Mouse (Mus musculus): ENCODE measurements around the gene Cyp24a1. TPM values are rescaled to one million over a fixed set of nuclear protein-coding genes. Genes with fewer than 3 reads are reported as not detected.
"Not testable (repeated sequence)": the region's sequence is repeated elsewhere in the genome, so short reads cannot be mapped to it uniquely, and the experiment has no call there.

The Cyp24a1 gene
- polyA plus RNA-seq, 2 experiments: 0.03 TPM; not detected in 1

DNA sequence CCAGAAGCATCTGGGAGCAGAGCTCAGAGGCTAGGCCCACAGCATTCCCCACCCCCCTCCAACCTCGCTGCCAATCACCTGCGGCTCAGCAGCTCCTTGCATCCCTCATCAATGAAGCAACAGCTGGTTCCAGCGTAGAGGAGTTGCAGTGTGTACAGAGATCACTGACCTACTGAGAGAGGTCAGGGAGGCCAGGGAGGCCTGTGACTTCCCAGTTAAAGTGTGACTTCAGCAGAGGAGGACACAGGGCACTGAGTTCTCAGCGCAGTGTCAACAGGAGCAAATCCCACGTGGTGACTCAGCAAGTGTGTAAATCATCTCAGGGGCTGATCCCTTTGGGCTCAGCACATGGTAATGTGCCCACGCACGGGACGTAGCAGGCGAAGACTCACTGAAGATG, 37.1 kb downstream of the Cyp24a1 start:
- ATAC-seq (ENCODE audit: low FRiP score, low read depth) (no peak), DNase-seq (ENCODE audit: low spot score) (no peak)
- no peak for TF ChIP-seq POLR2A (IDR thresholded peaks at IDR 0.05; ENCODE audit: borderline replicate concordance, extremely low read depth, insufficient read depth, insufficient read length)
- Histone ChIP-seq H3K4me3 (replicated peaks; ENCODE audit: low read length) (no peak overlapping the region), H3K9ac (ENCODE audit: low read depth, low read length, severe bottlenecking) (no peak overlapping the region), H3K4me2 (replicated peaks; ENCODE audit: low read depth, low read length, severe bottlenecking) (no peak overlapping the region), H3K27me3 (ENCODE audit: control insufficient read depth, insufficient read depth, low read length) (no peaks in the 10 kb centered on the region), H3K9me3 (ENCODE audit: control insufficient read depth, low read length) (no peaks in the 10 kb centered on the region), H3K36me3 (ENCODE audit: control insufficient read depth, insufficient read depth, low read length) (no peaks in the 10 kb centered on the region), H3K4me1 (ENCODE audit: control insufficient read depth, insufficient read depth, low read length) (no peaks in the 10 kb centered on the region), H3K27ac (replicated peaks; ENCODE audit: low read depth, low read length) (no peak overlapping the region)
- 31% methylated on average over 9 of the region's 9 CpGs for WGBS

DNA sequence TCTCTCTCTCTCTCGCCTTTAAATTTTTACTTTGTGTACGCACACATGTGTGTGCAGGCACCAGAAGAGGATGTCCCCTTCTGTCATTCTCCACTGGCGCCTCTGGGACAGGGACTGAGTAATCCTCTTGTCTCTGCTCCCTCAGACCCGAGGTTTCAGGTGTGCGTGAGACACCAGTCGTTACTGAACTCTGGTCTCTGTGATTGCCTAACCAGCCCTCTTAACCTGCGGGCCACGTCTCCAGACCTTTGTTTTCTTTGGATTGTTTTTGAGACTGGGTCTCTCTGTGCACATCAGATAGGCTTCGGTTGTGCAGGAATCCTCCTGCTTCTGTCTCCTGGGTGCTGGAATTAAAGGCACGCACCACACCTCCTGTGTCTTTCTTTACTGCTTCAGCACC, 37.8 kb downstream of the Cyp24a1 start:
- Histone ChIP-seq H3K36me3 (ENCODE audit: control insufficient read depth, insufficient read depth, low read length) (no peaks in the 10 kb centered on the region), H3K27ac (replicated peaks; ENCODE audit: low read depth, low read length) (no peak overlapping the region), H3K9ac (ENCODE audit: low read depth, low read length, severe bottlenecking) (no peak overlapping the region), H3K4me3 (replicated peaks; ENCODE audit: low read length) (no peak overlapping the region), H3K4me2 (replicated peaks; ENCODE audit: low read depth, low read length, severe bottlenecking) (no peak overlapping the region), H3K4me1 (ENCODE audit: control insufficient read depth, insufficient read depth, low read length) (no peaks in the 10 kb centered on the region), H3K9me3 (ENCODE audit: control insufficient read depth, low read length) (no peaks in the 10 kb centered on the region), H3K27me3 (ENCODE audit: control insufficient read depth, insufficient read depth, low read length) (no peaks in the 10 kb centered on the region)
- TF ChIP-seq POLR2A (IDR thresholded peaks at IDR 0.05; ENCODE audit: borderline replicate concordance, extremely low read depth, insufficient read depth, insufficient read length): no peak
- no peak for DNase-seq (ENCODE audit: low spot score)
- 63% methylated on average over 10 of the region's 10 CpGs for WGBS
- no peak for ATAC-seq (ENCODE audit: low FRiP score, low read depth)

DNA sequence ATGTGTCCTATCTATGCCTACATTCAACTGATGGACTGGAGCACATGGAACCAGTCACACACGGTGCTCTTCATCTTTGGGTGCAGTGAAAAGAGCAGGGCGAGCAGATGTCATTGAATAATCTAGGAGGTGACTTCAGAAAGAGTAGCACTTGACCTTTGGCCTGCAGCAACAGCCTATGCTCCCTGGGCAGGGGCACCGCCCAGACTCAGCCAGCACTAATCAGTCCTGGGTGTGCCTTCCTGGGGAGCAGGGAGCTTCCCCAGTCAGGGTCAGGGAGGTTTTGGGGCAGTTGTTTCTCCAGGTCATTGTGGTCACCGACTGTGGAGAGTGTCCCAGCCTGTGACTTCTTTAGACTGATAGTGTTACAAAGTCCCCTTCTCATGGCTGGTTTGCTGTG, 43.1 kb downstream of the Cyp24a1 start:
- H3K4me2 ChIP-seq (replicated peaks; ENCODE audit: low read depth, low read length, severe bottlenecking); H3K4me1 ChIP-seq (ENCODE audit: control insufficient read depth, insufficient read depth, low read length); H3K4me3 ChIP-seq (replicated peaks; ENCODE audit: low read length); H3K9me3 ChIP-seq (ENCODE audit: control insufficient read depth, low read length); H3K36me3 ChIP-seq (ENCODE audit: control insufficient read depth, insufficient read depth, low read length); DNase-seq (ENCODE audit: low spot score); ATAC-seq (ENCODE audit: low FRiP score, low read depth); H3K9ac ChIP-seq (ENCODE audit: low read depth, low read length, severe bottlenecking); H3K27me3 ChIP-seq (ENCODE audit: control insufficient read depth, insufficient read depth, low read length); H3K27ac ChIP-seq (replicated peaks; ENCODE audit: low read depth, low read length): not testable (repeated sequence)
- 51% methylated on average over 3 of the region's 4 CpGs for WGBS

DNA sequence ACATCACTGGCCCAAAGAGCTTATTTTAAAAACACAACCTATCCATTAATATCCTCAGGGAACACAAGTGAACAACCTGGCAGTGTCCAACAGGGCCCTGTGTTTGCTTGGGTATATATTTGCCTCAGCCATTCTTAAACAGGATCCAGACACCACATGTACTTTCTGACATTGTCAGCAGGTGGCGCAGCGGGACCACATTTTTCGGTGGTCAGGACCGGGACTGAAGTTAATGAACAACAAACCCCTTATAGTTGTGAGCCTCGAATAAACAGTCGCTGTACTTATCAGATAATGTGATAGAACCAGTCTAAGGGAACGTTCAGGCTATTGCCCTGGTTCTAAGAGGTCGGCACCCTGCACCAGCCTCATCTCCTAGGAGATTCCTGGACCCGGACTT, 46.0 kb downstream of the Cyp24a1 start:
- no peak overlapping the region for H3K9ac ChIP-seq (ENCODE audit: low read depth, low read length, severe bottlenecking)
- no peaks in the 10 kb centered on the region for H3K9me3 ChIP-seq (ENCODE audit: control insufficient read depth, low read length)
- no peak overlapping the region for H3K4me3 ChIP-seq (replicated peaks; ENCODE audit: low read length)
- WGBS: 7% methylated on average over 9 of the region's 9 CpGs
- no peaks in the 10 kb centered on the region for H3K36me3 ChIP-seq (ENCODE audit: control insufficient read depth, insufficient read depth, low read length)
- DNase-seq (ENCODE audit: low spot score) (peak; percentile 77), ATAC-seq (ENCODE audit: low FRiP score, low read depth) (no peak; the same call in 1 of the 2 replicates)
- H3K27ac ChIP-seq (replicated peaks; ENCODE audit: low read depth, low read length): no peak overlapping the region
- H3K4me1 ChIP-seq (ENCODE audit: control insufficient read depth, insufficient read depth, low read length): no peaks in the 10 kb centered on the region
- TF ChIP-seq POLR2A (IDR thresholded peaks at IDR 0.05; ENCODE audit: borderline replicate concordance, extremely low read depth, insufficient read depth, insufficient read length): no peak
- H3K4me2 ChIP-seq (replicated peaks; ENCODE audit: low read depth, low read length, severe bottlenecking): peak overlapping the region; percentile 27; the same call in 1 of the 2 replicates
- H3K27me3 ChIP-seq (ENCODE audit: control insufficient read depth, insufficient read depth, low read length): no peaks in the 10 kb centered on the region

DNA sequence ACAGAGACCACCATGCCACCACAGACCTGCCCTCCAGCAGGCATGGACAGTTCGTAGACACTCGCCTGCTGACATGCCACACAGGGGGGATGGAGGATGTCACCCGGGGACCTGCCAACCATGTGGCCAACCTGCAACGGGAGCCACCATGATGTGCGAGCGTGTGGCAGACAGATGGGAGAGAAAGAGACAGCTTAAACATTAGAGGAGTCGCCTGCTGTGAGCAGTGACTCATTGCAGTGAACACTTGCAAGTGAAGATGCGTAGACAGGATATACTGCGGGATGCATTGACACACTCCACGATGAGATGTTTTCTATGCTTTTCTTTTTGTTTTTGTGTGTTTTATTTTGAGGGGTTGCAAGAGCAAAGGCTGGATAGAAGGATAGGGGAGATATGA, 49.3 kb downstream of the Cyp24a1 start:
- TF ChIP-seq POLR2A (IDR thresholded peaks at IDR 0.05; ENCODE audit: borderline replicate concordance, extremely low read depth, insufficient read depth, insufficient read length): no peak
- ATAC-seq (ENCODE audit: low FRiP score, low read depth): no peak
- no peak for DNase-seq (ENCODE audit: low spot score)
- H3K27ac ChIP-seq (replicated peaks; ENCODE audit: low read depth, low read length): no peak overlapping the region
- 66% methylated on average over 10 of the region's 10 CpGs for WGBS
- no peaks in the 10 kb centered on the region for H3K27me3 ChIP-seq (ENCODE audit: control insufficient read depth, insufficient read depth, low read length)
- H3K4me1 ChIP-seq (ENCODE audit: control insufficient read depth, insufficient read depth, low read length): no peaks in the 10 kb centered on the region
- H3K9ac ChIP-seq (ENCODE audit: low read depth, low read length, severe bottlenecking): no peak overlapping the region
- no peak overlapping the region for H3K4me3 ChIP-seq (replicated peaks; ENCODE audit: low read length)
- H3K36me3 ChIP-seq (ENCODE audit: control insufficient read depth, insufficient read depth, low read length): no peaks in the 10 kb centered on the region
- no peaks in the 10 kb centered on the region for H3K9me3 ChIP-seq (ENCODE audit: control insufficient read depth, low read length)
- no peak overlapping the region for H3K4me2 ChIP-seq (replicated peaks; ENCODE audit: low read depth, low read length, severe bottlenecking)

DNA sequence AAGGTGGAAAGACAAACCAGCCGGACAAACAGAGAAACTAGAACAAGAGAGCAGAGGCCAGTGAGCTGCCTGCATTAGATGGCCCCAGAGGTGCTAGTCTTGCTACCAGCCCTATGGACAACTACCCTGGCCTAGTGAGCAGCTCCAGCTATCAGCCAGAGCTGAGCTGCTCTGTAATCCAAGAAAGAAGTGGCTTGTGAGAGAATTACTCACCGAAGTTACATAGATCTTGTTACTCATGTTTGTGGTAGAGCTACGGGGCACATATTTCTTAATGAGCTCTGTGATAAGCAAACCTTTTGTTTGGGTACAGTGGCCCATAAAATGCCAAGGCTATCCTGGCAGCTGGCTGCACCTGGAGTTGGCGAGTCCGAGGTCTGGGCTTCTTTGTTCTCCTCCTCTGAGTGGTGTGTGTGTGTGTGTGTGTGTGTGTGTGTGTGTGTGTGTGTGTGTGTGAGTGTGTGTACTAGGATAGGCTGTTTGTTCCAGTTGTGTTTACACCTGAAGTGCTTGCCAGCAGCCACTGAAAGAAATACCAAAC, 50.0 kb downstream of the Cyp24a1 start:
- no peaks in the 10 kb centered on the region for H3K9me3 ChIP-seq (ENCODE audit: control insufficient read depth, low read length)
- ATAC-seq (ENCODE audit: low FRiP score, low read depth): no peak

More for the DNA sequence above, 50.0 kb downstream of the Cyp24a1 start:
- WGBS: 55% methylated on average over 5 of the region's 5 CpGs
- no peaks in the 10 kb centered on the region for H3K36me3 ChIP-seq (ENCODE audit: control insufficient read depth, insufficient read depth, low read length)
- H3K27me3 ChIP-seq (ENCODE audit: control insufficient read depth, insufficient read depth, low read length): no peaks in the 10 kb centered on the region
- H3K4me2 ChIP-seq (replicated peaks; ENCODE audit: low read depth, low read length, severe bottlenecking): no peak overlapping the region
- no peak overlapping the region for H3K9ac ChIP-seq (ENCODE audit: low read depth, low read length, severe bottlenecking)
- no peak overlapping the region for H3K27ac ChIP-seq (replicated peaks; ENCODE audit: low read depth, low read length)
- no peak overlapping the region for H3K4me3 ChIP-seq (replicated peaks; ENCODE audit: low read length)
- no peak for TF ChIP-seq POLR2A (IDR thresholded peaks at IDR 0.05; ENCODE audit: borderline replicate concordance, extremely low read depth, insufficient read depth, insufficient read length)
- no peaks in the 10 kb centered on the region for H3K4me1 ChIP-seq (ENCODE audit: control insufficient read depth, insufficient read depth, low read length)
- DNase-seq (ENCODE audit: low spot score): no peak

Measured in limb, embryonic 14.5 days (tissue).